Mouse (Mus musculus): ENCODE data around the gene Atp2a3. TPM values are rescaled to one million over a fixed set of nuclear protein-coding genes. Genes with fewer than 3 reads are reported as not detected.

The Atp2a3 gene
- polyA plus RNA-seq, 1 experiment from 2014 or later, result 0.60 TPM

- Histone ChIP-seq H3K36me3 (replicated peaks) (no peaks in the 10 kb centered on the region), H3K9me3 (0 out of 2 replicates have a peak, but pooled peaks cover 7% of the 10 kb centered on the region), H3K27ac (no peak overlapping the region), H3K4me2 (no peak overlapping the region), H3K9ac (no peak overlapping the region), H3K4me1 (peaks cover 9% of the 10 kb centered on the region; the same call in 1 of the 2 replicates), H3K27me3 (no peaks in the 10 kb centered on the region), H3K4me3 (replicated peaks) (no peak overlapping the region)
- 49% methylated on average over 6 of the region's 6 CpGs for WGBS
- no peak for ATAC-seq (ENCODE audit: low FRiP score)
Observed at GRCm38 (mm10) chr11:72946560-72947119, 14.3 kb upstream of the Atp2a3 start.

GRCm38 (mm10) chr11:72947840-72948239 is 13.1 kb upstream of the Atp2a3 start:
- 0 out of 2 replicates have a peak, but pooled peaks cover 7% of the 10 kb centered on the region for H3K9me3 ChIP-seq
- no peaks in the 10 kb centered on the region for H3K27me3 ChIP-seq
- WGBS, result 50% methylated on average over 11 of the region's 11 CpGs
- H3K9ac ChIP-seq, result no peak overlapping the region
- H3K27ac ChIP-seq, result no peak overlapping the region
- no peak for ATAC-seq (ENCODE audit: low FRiP score)
- no peak overlapping the region for H3K4me3 ChIP-seq (replicated peaks)
- no peak overlapping the region for H3K4me2 ChIP-seq
- H3K4me1 ChIP-seq, result peaks cover 9% of the 10 kb centered on the region; the same call in 1 of the 2 replicates
- H3K36me3 ChIP-seq (replicated peaks), result no peaks in the 10 kb centered on the region

GRCm38 (mm10) chr11:72948254-72948653 is 12.7 kb upstream of the Atp2a3 start:
- no peak for ATAC-seq (ENCODE audit: low FRiP score)
- Histone ChIP-seq H3K4me2 (no peak overlapping the region), H3K27me3 (no peaks in the 10 kb centered on the region), H3K9me3 (0 out of 2 replicates have a peak, but pooled peaks cover 7% of the 10 kb centered on the region), H3K4me3 (replicated peaks) (no peak overlapping the region), H3K4me1 (peaks cover 9% of the 10 kb centered on the region; the same call in 1 of the 2 replicates), H3K36me3 (replicated peaks) (no peaks in the 10 kb centered on the region), H3K27ac (no peak overlapping the region), H3K9ac (no peak overlapping the region)
- WGBS, result 78% methylated on average over 7 of the region's 7 CpGs

GRCm38 (mm10) chr11:72951137-72952000 is 9.6 kb upstream of the Atp2a3 start:
- Histone ChIP-seq H3K27me3 (no peaks in the 10 kb centered on the region), H3K9me3 (0 out of 2 replicates have a peak, but pooled peaks cover 7% of the 10 kb centered on the region), H3K27ac (no peak overlapping the region), H3K36me3 (replicated peaks) (no peaks in the 10 kb centered on the region), H3K4me3 (replicated peaks) (no peak overlapping the region), H3K4me2 (no peak overlapping the region), H3K9ac (no peak overlapping the region), H3K4me1 (peaks cover 9% of the 10 kb centered on the region; the same call in 1 of the 2 replicates)
- 73% methylated on average over 22 of the region's 22 CpGs for WGBS
- ATAC-seq (ENCODE audit: low FRiP score), result no peak

DNA sequence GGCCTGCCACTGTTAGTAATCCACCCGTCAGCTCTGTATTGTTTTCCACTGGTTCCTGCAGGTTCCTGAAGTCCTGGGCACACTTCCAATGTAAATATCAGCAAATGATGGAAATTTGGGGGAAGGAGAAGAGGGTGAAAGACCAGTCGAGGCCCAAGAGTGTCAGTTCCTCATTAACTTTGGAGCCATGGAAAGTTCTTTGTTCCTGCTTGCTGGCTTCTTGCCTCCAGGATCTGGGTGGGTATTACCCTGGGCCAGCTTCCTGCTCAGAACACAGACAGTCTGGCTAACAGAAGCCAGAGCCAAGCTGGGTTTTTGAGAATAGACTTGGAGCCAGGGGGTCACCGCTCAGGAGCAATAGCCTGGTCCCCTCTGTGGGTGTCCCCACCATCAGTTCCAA is 8.7 kb upstream of the Atp2a3 start:
- Histone ChIP-seq H3K27me3 (peaks cover 2% of the 10 kb centered on the region; the same call in 1 of the 2 replicates), H3K36me3 (replicated peaks) (no peaks in the 10 kb centered on the region), H3K9ac (no peak overlapping the region), H3K9me3 (0 out of 2 replicates have a peak, but pooled peaks cover 7% of the 10 kb centered on the region), H3K27ac (no peak overlapping the region), H3K4me1 (peaks cover 7% of the 10 kb centered on the region; the same call in 1 of the 2 replicates), H3K4me2 (no peak overlapping the region), H3K4me3 (replicated peaks) (no peak overlapping the region)
- 67% methylated on average over 3 of the region's 3 CpGs for WGBS
- ATAC-seq (ENCODE audit: low FRiP score), result no peak

DNA sequence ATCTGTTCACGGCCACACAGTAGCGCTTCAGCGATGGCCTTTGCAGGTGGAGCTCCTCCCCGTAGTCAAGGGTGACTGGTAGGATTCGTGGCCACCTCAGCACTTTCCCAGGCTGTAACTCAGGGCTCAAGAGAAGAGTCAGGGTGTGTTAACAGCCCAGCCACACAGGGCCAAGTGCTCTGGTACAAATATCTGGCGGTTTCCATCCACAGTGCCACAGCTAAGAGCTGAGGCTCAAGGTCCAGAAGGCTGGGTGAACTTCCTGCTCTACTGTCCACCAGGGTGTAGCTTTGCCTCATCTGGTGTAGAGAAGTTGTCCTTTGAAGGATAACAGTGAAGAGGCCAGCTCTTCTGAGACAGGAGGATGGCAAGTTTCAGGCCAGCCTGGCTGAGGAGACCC is 8.3 kb upstream of the Atp2a3 start:
- no peak for ATAC-seq (ENCODE audit: low FRiP score)
- H3K27me3 ChIP-seq, result peaks cover 6% of the 10 kb centered on the region; the same call in 1 of the 2 replicates
- 0 out of 2 replicates have a peak, but pooled peaks cover 7% of the 10 kb centered on the region for H3K9me3 ChIP-seq
- H3K9ac ChIP-seq, result no peak overlapping the region
- 87% methylated on average over 6 of the region's 6 CpGs for WGBS
- H3K36me3 ChIP-seq (replicated peaks), result no peaks in the 10 kb centered on the region
- H3K4me1 ChIP-seq, result peaks cover 3% of the 10 kb centered on the region; the same call in 1 of the 2 replicates
- H3K4me2 ChIP-seq, result no peak overlapping the region
- no peak overlapping the region for H3K27ac ChIP-seq
- H3K4me3 ChIP-seq (replicated peaks), result no peak overlapping the region

DNA sequence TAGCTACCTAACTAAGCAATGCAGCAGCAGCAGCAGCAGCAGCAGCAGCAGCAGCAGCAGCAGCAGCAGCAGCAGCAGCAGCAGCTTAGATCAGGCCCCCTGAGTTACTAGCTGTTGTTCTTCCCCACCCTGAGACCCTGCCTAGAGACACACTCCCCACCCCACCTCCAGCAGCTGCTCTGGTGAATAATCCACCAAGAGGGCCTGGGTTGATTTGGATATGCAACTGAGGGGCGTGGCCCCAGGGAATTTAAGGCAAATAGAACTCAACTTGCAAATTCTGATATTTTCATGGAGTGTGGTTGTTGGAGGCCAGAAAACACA is 7.9 kb upstream of the Atp2a3 start:
- peaks cover 6% of the 10 kb centered on the region; the same call in 1 of the 2 replicates for H3K27me3 ChIP-seq
- ATAC-seq (ENCODE audit: low FRiP score), result no peak
- WGBS, result 81% methylated on average over 1 of the region's 1 CpGs

DNA sequence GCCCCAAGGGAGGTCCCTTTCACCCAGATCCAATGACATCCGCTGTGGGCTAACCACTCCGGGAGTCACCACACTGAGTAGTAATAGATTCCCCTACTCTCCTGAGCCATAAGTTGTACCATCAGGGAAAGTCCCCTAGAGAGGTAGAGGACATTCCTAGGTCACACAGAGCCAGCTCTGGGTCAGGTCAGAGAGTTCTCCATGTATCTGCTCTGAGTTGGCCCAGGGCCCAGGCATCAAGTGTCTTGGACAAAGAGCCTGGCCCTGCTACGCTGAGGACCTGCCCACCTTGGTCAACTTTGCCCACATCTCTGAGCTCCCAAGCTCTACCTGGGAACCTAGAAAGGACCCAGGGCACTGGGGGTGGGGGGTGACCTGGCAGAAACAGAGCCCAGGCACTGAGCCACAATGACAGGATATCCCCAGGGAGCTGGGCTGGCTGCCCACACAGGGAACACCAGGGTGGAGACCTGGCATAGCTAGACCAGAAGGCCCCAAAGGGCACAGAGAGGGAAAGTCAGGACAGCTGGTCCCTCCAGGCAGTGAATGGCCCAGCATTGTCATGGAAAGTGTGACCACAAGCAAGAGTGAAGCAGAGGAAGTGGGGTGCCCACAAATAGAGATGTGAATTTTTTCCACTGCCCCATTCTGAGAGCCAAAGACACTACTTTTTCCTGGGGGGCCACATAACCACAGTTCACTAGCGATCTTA is 7.4 kb upstream of the Atp2a3 start:
- H3K9me3 ChIP-seq, result 0 out of 2 replicates have a peak, but pooled peaks cover 7% of the 10 kb centered on the region
- no peak overlapping the region for H3K4me2 ChIP-seq
- WGBS, result 96% methylated on average over 4 of the region's 4 CpGs
- ATAC-seq (ENCODE audit: low FRiP score), result no peak
- no peaks in the 10 kb centered on the region for H3K4me1 ChIP-seq
- H3K36me3 ChIP-seq (replicated peaks), result no peaks in the 10 kb centered on the region
- H3K4me3 ChIP-seq (replicated peaks), result no peak overlapping the region
- peaks cover 6% of the 10 kb centered on the region; the same call in 1 of the 2 replicates for H3K27me3 ChIP-seq
- H3K9ac ChIP-seq, result no peak overlapping the region; the same call in 1 of the 2 replicates
- H3K27ac ChIP-seq, result no peak overlapping the region

More for the DNA sequence above, 7.9 kb upstream of the Atp2a3 start:
- no peak overlapping the region for H3K4me2 ChIP-seq
- H3K4me3 ChIP-seq (replicated peaks), result no peak overlapping the region
- H3K9ac ChIP-seq, result no peak overlapping the region
- H3K4me1 ChIP-seq, result no peaks in the 10 kb centered on the region
- no peak overlapping the region for H3K27ac ChIP-seq
- H3K36me3 ChIP-seq (replicated peaks), result no peaks in the 10 kb centered on the region
- 0 out of 2 replicates have a peak, but pooled peaks cover 7% of the 10 kb centered on the region for H3K9me3 ChIP-seq

DNA sequence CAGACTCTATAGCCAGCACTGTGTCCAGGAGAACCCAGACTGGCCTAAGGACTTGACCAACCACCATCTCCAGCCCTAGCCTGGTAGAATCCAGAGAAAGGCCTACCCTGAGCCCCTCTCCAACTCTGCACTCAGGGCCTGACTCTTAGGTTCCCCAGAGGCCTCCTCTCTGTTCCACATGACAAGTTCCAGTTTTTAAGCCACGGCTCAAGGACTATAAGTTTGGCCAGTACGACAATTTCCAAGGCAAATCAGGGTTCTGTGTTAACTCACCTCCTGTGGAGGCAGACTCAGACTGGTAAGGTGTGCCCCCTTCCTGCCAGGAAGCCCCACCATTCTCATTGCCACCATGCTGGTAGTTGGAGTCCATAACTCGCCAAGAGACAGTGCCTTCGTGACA is 6.8 kb upstream of the Atp2a3 start:
- 90% methylated on average over 4 of the region's 4 CpGs for WGBS
- Histone ChIP-seq H3K9me3 (0 out of 2 replicates have a peak, but pooled peaks cover 7% of the 10 kb centered on the region), H3K36me3 (replicated peaks) (no peaks in the 10 kb centered on the region), H3K4me3 (replicated peaks) (no peak overlapping the region), H3K4me2 (no peak overlapping the region), H3K4me1 (no peaks in the 10 kb centered on the region), H3K27me3 (peaks cover 10% of the 10 kb centered on the region), H3K9ac (no peak overlapping the region), H3K27ac (no peak overlapping the region)
- no peak for ATAC-seq (ENCODE audit: low FRiP score)

- Histone ChIP-seq H3K4me1 (0 out of 2 replicates have a peak, but pooled peaks cover 1% of the 10 kb centered on the region), H3K9me3 (no peaks in the 10 kb centered on the region), H3K4me2 (no peak overlapping the region), H3K9ac (no peak overlapping the region), H3K4me3 (replicated peaks) (no peak overlapping the region), H3K27ac (no peak overlapping the region), H3K36me3 (replicated peaks) (no peaks in the 10 kb centered on the region), H3K27me3 (peaks cover 23% of the 10 kb centered on the region)
- 84% methylated on average over 5 of the region's 5 CpGs for WGBS
- no peak for ATAC-seq (ENCODE audit: low FRiP score)
Observed at GRCm38 (mm10) chr11:72955339-72955974, 5.5 kb upstream of the Atp2a3 start.

DNA sequence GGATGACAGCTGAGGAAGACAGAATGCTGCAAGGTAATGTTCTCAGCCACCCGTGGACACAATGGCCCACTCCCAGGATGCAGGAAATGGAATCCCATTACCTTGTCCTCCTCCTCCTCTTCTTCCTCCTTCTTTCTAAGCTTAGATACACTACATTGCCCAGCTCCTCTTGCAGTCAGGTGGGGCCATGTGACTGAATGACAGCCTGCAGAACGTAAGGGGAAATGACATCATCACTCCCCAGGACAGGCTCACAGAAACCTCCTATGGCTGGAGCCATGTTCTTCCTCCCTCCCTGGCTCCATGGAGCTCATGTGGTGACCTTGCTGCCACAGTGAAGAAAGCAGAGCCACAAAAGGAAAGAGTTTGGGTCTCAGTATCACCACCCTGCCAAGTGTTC is 3.7 kb upstream of the Atp2a3 start:
- Histone ChIP-seq H3K27ac (no peak overlapping the region), H3K9me3 (no peaks in the 10 kb centered on the region), H3K4me3 (replicated peaks) (no peak overlapping the region), H3K27me3 (peaks cover 41% of the 10 kb centered on the region), H3K9ac (no peak overlapping the region), H3K4me2 (no peak overlapping the region), H3K36me3 (replicated peaks) (no peaks in the 10 kb centered on the region), H3K4me1 (peaks cover 11% of the 10 kb centered on the region; the same call in 1 of the 2 replicates)
- ATAC-seq (ENCODE audit: low FRiP score), result no peak
- WGBS, result 73% methylated on average over 2 of the region's 2 CpGs
